Mouse (Mus musculus): ENCODE results near the gene Rnf220. TPM values are rescaled to one million over a fixed set of nuclear protein-coding genes. Genes with fewer than 3 reads are reported as not detected.

Rnf220 gene
- polyA plus RNA-seq, 1 experiment from 2014 or later = 49.2 TPM

DNA sequence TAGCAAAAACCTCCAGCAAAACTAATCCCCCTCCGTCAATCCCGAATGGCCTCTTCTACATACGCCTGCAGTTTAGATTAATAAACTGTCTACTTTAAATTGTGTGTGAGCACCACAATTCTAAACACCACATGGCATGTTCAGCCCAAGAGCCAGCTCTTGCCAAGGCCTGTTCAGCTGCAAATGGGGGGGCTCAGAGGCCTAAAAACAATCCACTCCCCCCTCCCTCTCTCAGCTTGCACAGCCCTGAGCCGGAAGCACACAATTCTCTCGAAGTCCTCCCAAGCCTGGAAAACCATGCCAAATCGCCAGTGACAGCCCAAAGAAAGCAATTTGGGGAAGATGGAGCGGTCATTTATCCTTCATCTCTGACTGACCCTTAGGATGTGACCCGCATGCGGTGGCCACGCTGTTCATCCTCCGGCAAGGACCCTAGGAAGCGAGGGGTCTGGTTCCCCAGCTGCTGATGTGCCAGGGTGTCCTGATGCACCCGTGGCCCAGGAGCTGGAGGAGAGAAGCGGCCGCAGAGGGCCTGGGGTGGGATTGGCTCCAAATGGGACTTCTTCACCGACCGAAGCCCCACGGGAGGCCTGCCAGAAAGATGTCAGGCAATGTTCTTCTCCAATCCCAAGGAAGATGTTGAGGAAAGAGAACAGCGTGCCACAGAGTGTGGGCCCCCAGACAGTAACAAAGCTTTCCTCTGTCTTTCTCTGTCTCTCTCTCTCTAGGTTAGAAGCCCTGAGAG lies 199.8 kb downstream of the Rnf220 start:
- no peaks in the 10 kb centered on the region for H3K27me3 ChIP-seq
- TF ChIP-seq CTCF (IDR thresholded peaks at IDR 0.05) = no peak
- ChIA-PET POLR2A (no interaction called here), CTCF (no interaction called here)
- ATAC-seq = no peak
- DNase-seq (ENCODE audit: low read depth, low spot score) = no peak
- in situ Hi-C loops (cut with MboI; ENCODE audit: low pct_unique_long_range_greater_than_20kb) = no loop called here

DNA sequence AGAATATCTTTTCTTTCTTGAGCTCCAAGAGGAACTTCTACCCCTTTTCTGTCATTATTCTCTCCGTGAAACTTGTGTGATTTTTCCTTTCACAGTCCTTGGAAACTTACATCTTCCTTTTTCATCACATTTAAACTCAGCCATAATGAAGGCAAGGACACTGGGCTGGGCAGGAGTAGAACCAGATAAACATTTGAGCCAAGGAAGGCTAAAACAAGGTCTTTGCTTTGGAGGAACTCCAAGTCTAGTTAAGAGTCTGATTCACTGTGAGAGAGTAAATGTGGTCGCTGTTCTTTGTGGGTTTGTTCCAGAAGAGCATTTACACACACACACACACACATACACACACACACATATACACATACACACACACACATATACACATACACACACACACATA lies 205.2 kb downstream of the Rnf220 start:
- CTCF ChIA-PET = no interaction called here
- no peak for TF ChIP-seq CTCF (IDR thresholded peaks at IDR 0.05)
- DNase-seq (ENCODE audit: low read depth, low spot score) (no peak), ATAC-seq (no peak)
- no peaks in the 10 kb centered on the region for H3K27me3 ChIP-seq
- POLR2A ChIA-PET = interaction anchor here (1.1 kb wide), 1 partner anchor 34 kb away, joined by 4 read pairs; no protein-coding TSS in a partner anchor
- in situ Hi-C loops (cut with MboI; ENCODE audit: low pct_unique_long_range_greater_than_20kb) = no loop called here

DNA sequence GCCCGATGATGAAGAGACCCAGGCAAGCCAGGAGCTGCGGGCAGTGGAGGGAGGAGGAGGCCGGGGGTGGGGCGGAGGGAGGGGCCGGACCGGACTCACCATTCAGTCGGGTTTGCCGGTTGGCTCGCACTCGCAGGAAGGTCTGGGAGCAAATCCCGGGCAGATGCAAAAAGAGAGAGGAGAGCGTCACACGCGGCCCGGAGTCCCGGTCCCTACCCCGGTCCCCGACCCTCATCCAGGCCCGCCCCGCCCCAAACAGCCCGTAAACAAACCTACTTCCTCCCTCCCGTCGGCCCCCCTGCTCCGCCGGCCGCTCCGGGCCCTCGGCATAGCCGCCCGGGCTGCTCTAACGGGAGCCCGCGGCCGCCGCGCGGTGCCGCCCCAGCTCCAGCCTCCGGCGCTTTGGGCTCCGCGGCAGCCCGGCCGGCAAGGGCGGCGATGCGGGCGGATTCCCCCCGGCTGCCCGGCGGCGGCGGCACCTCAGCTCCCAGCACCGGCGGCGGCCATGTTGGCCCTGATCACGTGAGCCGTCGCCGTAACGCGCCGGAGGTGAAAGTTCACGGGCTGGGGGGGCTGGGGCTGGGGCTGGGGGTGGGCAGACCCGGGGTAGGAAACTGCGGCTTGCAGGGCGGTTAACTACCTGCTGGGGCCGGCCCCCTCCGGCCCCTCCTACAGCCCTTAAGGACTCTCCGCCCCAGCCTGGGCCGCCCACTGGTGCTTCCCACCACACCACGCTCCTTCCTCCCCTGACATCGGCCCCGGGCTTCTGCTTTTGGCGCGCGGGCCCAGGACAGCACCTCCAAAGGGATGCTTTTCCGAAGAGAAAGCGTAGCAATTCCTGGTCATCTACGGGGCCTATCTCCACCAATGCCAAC lies 207.7 kb downstream of the Rnf220 start:
- no peaks in the 10 kb centered on the region for H3K27me3 ChIP-seq
- ATAC-seq (peak; percentile 65), DNase-seq (ENCODE audit: low read depth, low spot score) (peak; percentile 25)
- in situ Hi-C loops (cut with MboI; ENCODE audit: low pct_unique_long_range_greater_than_20kb) = no loop called here
- no peak for TF ChIP-seq CTCF (IDR thresholded peaks at IDR 0.05)
- ChIA-PET CTCF (interaction anchor here (1.8 kb wide), 1 partner anchor 19 kb away, joined by 4 read pairs; no protein-coding TSS in a partner anchor), POLR2A (interaction anchor here (0.8 to 1.1 kb wide), 2 partner anchors 10 to 57 kb away, joined by 3 read pairs; no protein-coding TSS in a partner anchor)

DNA sequence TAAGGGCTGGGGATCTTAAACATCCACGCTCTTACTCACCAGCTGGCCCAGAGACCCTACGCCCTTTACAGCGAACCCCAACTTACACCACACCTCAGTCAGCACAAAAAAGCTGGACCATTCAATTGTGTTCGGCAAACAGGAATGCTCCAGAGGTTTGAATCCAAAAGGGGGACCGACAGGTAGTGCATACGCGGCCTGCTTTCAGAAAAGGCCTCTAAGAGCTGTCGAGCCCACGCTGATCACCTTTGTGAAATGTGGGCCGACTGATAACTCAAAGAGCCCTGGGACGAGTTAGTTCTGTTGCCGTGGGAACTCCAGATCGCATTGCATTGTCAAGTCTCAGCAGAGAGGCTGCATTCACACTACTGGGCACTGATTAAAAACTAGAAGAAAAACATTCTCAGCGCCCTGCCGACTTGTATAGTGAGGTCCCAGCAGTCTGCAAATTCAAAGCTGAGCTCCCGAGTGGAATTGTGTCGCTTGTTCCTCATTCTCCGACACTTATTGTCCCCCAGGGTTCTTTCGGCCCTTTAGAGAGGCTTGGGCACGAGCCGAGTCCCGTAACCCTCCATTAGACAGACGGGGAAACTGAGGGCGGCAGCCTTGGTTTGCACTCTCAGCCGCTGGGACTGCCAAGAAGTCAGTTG lies 208.4 kb downstream of the Rnf220 start:
- POLR2A ChIA-PET = interaction anchor here (0.8 kb wide), 1 partner anchor 58 kb away, joined by 3 read pairs; no protein-coding TSS in a partner anchor
- CTCF ChIA-PET = interaction anchor here (1.1 to 1.8 kb wide), 3 partner anchors 10 to 21 kb away, joined by 3 to 4 read pairs (median 3); no protein-coding TSS in a partner anchor
- no peak for TF ChIP-seq CTCF (IDR thresholded peaks at IDR 0.05)
- H3K27me3 ChIP-seq = no peaks in the 10 kb centered on the region
- ATAC-seq = no peak
- in situ Hi-C loops (cut with MboI; ENCODE audit: low pct_unique_long_range_greater_than_20kb) = no loop called here
- no peak for DNase-seq (ENCODE audit: low read depth, low spot score)

DNA sequence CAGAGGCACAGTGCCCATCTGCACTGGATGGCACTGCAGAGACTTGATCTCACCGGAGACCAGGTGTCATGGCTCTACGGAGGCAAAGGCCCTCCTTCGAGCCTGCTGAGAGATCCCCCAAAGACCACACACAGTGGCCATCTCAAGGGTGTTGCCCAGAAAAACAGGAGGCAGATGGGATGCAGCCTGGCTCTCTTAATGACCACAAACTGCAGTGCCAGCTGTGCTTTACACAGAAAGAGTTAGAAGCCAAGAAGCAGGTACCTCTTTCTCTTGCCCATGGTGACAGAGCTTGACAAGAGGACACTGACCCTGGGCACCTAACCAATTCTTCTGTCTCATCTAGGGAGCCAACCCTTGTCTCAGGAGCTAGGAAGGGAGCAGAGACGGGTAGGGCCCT lies 212.5 kb downstream of the Rnf220 start:
- ATAC-seq (no peak), DNase-seq (ENCODE audit: low read depth, low spot score) (no peak)
- in situ Hi-C loops (cut with MboI; ENCODE audit: low pct_unique_long_range_greater_than_20kb) = no loop called here
- H3K27me3 ChIP-seq = no peaks in the 10 kb centered on the region
- TF ChIP-seq CTCF (IDR thresholded peaks at IDR 0.05) = no peak
- ChIA-PET CTCF (no interaction called here), POLR2A (interaction anchor here (0.8 kb wide), 1 partner anchor 13 kb away, joined by 3 read pairs; no protein-coding TSS in a partner anchor)

DNA sequence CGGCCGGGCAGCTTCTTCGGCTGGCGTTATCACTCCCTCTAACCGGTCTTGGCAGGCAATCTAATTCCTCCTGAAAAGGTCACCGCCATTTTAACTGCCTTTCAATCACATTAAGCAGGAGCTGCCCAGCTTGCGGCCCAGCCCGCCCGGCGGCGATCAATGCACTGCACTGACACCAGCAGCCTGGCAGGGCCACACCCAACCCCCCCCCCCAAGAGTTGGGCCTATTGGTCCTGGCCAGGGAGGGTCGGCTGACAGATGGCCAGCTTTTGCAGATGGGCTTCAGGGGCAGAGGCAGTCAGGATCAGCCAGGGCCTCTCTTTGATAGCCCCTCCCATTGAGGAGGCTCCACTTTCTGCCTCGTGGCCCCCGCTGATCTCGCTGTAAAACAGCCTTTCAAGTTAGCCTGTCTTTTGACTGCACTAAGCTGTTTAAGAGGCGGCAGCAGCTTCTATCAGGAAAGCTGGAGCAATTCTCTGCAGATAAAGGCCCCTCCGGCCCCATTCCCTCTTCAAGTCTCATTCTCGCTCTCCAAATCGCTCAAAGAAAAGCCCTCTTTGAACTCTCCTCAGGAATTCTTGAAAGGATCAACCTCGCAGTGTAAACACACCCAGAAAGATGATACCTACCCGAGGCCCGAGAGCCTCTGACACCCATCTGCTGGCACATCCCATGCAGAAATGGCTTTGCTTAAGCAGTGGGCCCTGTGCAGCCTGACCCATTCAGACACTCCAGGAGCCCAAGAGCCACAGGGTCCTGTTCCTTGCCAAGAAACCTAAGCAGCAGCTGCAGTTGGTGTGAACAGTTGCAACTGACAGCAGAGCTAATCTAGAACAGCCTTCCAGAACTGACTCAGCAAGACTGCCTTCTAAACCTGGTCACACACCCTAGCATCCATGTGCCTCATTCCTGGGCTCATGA lies 213.3 kb downstream of the Rnf220 start:
- CTCF ChIA-PET = no interaction called here
- no peak for TF ChIP-seq CTCF (IDR thresholded peaks at IDR 0.05)
- ATAC-seq (no peak), DNase-seq (ENCODE audit: low read depth, low spot score) (no peak)
- in situ Hi-C loops (cut with MboI; ENCODE audit: low pct_unique_long_range_greater_than_20kb) = no loop called here
- H3K27me3 ChIP-seq = no peaks in the 10 kb centered on the region
- POLR2A ChIA-PET = interaction anchor here (0.6 kb wide), 1 partner anchor 213 kb away, joined by 3 read pairs; no protein-coding TSS in a partner anchor

DNA sequence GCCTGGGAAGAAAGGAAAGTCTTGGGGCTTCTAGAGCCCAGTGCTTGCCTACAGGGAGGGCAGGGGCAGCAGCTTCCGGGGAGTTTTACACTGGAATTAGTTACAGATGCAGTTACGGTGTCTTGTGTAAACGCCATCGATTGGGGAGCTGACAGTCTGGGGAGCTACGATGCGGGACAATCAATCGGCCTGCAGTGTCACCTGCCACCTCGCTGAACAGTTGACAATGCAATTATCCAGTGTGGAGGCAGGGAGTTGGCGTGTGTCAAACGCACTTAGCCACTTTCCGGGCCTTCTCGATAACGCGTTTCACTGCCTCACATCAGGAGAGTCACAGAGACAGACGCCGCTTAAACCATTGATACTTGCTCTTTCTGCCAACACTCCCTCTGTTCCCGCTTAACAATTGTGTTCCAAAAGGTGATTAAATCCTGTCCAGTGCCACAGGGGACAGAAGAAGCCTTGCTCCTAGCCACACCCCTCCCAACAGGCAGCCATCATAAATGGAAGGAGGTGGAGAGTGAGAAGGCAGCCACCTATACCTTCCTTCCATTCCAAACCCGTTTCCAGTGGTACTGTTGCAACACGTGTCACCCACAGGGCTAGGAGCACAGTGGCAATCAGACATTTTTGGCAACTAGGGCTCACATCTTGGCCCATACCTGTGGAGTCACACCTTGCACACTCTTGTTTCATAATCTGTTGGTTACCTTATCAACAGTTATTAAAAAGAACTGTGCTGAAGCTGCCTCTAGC lies 215.6 kb downstream of the Rnf220 start:
- TF ChIP-seq CTCF (IDR thresholded peaks at IDR 0.05) = no peak
- ChIA-PET POLR2A (no interaction called here), CTCF (interaction anchor here (2.5 kb wide), 1 partner anchor 11 kb away, joined by 8 read pairs; no protein-coding TSS in a partner anchor)
- DNase-seq (ENCODE audit: low read depth, low spot score) (no peak), ATAC-seq (no peak)
- H3K27me3 ChIP-seq = no peaks in the 10 kb centered on the region
- in situ Hi-C loops (cut with MboI; ENCODE audit: low pct_unique_long_range_greater_than_20kb) = no loop called here

DNA sequence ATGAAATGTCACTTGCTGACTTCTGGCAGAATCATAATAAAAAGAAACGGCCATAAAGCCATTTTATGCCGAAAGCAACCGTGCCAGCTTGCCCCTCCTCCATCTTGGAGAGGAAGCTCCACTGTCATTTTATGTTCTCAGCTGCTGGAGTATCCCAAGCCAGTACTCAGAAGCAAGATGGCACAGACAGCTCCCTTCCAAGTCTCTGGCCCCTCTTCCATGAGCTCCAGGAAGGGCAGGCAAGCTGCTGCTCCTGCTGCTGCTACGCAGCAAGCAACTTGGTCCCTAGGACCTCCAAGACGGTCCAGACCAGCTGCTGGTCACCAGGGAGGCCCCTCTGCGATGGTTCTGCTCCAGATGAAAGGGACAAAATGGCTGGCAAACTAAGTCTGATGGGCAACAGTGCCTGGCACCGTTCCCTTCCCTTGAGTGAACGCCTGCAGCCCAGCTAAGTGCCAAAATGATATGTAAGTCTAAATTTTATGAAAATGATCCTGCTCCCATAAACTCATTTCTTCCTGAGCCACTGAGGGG lies 216.4 kb downstream of the Rnf220 start:
- ChIA-PET POLR2A (no interaction called here), CTCF (interaction anchor here (2.5 kb wide), 1 partner anchor 10 kb away, joined by 8 read pairs; no protein-coding TSS in a partner anchor)
- ATAC-seq = no peak
- in situ Hi-C loops (cut with MboI; ENCODE audit: low pct_unique_long_range_greater_than_20kb) = no loop called here
- DNase-seq (ENCODE audit: low read depth, low spot score) = no peak
- no peak for TF ChIP-seq CTCF (IDR thresholded peaks at IDR 0.05)
- H3K27me3 ChIP-seq = no peaks in the 10 kb centered on the region
